Mouse (Mus musculus) lung, postnatal 14 days (tissue): ENCODE results near the gene Mbd6.
"Not testable (repeated sequence)": the region's sequence is repeated elsewhere in the genome, so short reads cannot be mapped to it uniquely, and the experiment has no call there.

ENCODE experiments used
- DNase-seq: peaks from one replicate; pipeline ENCODE4 v3.0.0; 2021

Gene Mbd6

DNA sequence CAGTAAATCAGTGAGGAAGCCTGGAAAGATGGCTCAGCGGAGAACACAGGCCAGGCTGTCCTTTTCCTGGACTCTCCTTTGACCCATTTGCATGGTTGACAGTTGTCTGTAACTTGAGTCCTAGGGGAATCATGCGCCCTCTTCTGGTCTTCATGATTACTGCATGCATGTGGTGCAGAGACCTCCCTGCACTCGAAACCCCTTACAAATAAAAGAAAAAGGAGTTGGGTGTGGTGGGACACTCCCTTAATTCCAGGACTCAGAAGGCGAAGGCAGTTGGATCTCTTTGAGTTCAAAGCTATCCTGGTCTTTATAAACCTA, 23.5 kb upstream of the Mbd6 start:
- DNase-seq, result peak; percentile 91

DNA sequence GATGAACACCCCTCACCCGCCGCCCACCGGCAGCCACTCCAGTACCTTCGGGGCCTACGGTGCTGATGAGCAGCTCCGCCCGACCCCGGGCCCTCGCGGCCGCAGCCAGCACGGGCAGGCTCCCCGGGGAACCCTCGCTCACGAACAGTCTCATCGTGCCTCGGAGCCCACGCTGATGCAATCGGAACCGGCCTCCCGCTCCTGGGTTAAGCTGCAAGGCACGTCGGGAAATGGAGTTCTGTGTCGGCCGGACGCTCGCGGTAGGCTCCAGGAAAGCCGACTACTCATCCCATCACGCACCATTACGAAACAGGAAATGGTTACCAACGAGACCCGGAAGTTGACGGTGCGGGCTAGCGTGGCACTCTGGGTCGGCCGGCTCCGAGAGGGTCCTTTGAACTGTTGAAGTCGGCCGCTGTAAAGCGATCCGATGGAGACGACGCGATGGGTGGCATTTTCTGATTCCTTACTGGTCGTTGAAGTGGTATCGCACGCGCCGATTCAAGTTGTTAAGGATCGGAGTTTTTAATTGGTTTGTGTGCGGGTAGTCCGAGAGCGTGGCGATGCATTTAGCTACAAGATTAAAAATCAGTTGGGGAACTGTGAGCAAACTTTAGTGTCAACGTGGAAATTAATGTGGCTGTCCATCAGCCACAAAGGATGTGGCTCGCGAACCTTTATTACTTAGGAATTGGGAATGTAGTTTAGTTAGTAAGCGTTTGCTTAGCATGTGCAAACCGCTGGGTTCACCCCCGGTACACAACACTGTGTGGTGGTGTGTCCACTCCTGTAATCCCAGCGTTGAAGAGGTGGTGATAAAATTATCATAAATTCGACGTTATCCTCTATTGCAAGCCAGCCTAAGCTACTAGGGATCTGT, 22.9 kb upstream of the Mbd6 start, which contains the start of gene Mars:
Gene Mars (minus strand): TSS at position 311 of the 880 bp plus-strand sequence.
- DNase-seq, result peak; percentile 95

DNA sequence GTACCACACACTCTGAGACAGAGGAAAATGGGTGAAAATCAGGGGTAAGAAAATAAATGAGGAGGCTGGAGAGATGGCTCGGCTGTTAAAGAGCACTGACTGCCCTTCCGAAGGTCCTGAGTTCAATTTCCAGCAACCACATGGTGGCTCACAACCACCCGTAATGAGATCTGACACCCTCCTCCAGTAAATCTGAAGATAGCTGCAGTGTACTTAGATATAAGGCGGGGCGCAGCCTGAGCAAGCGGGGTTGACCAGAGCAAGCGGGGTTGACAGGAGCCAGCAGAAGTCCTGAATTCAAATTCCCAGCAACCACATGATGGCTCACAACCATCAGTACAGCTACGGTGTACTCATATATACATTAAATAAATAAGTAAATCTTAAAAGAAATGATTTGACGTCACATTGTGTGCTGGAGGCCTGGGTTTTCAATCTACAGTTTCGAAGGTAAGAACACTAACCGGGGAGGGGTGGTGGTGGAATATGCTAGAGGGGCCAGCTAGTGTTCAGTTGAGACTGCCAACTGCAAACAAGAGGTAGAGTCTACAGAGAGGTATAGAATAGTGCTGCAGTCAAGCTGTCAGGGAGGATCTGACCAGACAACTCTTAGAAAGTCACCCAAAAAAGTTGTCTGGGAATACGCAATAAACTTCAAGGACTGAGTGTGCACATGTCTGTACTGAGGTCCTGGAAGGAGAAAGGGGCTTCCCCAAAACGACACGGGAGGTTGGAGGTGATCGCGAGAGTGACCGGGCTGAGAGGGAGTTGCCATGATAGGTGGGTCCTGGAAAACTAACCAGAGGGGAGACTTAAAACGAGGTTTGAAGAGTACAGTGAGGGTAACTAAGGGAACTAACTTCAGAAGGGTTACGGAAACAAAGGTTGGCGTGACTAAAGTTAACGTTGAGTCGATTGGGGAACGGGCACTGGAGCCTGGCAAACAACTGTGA, 22.0 kb upstream of the Mbd6 start:
- DNase-seq, result no peak

DNA sequence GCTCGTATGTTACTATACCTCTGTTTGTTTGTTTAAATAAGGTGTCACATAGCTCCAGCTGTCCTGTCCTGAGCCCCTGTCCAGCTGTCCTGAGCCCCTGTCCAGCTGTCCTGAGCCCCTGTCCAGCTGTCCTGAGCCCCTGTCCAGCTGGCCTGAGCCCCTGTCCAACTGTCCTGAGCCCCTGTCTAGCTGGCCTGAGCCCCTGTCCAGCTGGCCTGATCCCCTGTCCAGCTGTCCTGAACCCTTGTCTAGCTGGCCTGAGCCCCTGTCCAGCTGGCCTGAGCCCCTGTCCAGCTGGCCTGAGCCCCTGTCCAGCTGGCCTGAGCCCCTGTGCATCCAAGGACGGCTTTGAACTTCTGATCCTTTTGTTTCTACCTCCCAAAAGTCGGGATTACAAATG, 20.3 kb upstream of the Mbd6 start:
- not testable (repeated sequence) for DNase-seq

DNA sequence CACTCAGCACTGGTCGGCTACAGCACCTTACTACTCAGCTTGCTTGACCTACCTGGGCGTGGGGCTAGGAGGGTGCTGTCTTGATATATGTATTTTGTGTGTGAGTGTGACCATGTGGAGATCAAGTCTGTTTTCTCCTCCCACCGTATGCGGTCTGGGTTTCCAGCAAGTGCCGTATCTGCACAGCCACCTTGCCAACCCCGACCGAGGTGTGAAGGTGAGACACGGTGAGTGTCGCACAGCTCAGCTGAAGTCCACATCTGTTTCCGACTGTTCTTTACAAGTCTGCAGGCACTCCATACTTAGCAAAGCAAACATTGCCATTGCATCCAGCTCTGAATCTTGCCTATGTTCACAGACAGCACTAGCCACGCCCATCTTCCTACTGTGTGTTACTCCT, 14.3 kb upstream of the Mbd6 start:
- no peak for DNase-seq

DNA sequence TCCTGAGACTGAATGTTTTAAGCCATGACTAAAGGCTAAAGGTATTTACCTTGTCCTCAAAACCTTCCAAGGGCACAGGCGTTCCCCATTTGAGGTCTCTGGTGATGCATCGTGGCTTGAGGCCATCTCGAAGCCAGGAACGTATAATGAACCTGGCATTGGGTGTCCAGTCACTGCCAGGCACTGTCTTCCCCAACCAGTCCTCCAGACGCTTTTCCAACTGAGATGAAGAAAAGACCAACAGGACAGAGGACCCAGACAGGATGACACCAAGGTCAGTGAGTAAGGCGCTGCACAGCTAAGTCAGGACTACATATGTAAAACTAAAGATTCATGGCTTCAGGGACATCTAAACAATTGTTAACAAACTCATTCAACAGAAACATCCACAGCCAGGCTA, 11.5 kb upstream of the Mbd6 start:
- DNase-seq, result no peak

DNA sequence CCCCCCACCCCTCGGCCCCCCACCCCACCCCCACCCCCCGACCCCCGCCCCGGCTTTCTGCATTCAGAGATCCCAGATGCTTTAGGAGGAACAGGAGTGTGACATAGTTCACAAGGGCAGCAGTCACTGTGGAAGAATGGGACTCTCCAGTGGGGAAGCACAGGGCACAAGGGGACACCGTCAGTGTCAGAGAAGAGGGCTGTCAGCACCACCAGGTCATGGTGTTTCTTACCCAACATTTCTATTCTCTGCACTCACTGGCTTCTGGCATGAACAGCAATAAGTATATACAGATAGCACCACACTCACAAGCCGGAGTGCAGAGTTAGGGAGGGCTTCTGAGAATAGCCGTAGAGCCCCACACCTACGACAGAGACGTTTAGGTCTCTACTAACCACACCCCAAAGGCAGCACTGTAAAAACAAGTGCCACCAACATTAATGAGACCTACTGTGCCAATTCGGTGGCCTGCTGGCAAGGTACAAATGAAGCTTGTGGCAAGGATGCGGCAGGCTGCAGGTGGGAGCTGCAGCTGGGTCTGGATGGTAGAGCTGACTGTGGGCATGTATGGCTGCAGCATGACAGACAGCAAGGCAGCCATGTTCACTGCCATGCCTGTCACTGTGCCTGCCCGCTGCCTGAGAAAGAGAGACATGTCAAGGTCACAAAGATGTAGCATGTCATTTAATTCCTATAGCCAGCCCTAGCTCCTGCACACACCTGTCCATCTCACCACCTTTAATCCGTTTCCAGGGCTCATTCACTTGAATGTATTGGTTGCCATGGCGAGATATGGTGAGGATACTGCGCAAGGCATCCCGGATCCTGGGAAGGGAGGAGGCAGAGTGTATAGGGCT, 8.4 kb upstream of the Mbd6 start:
- DNase-seq, result no peak

DNA sequence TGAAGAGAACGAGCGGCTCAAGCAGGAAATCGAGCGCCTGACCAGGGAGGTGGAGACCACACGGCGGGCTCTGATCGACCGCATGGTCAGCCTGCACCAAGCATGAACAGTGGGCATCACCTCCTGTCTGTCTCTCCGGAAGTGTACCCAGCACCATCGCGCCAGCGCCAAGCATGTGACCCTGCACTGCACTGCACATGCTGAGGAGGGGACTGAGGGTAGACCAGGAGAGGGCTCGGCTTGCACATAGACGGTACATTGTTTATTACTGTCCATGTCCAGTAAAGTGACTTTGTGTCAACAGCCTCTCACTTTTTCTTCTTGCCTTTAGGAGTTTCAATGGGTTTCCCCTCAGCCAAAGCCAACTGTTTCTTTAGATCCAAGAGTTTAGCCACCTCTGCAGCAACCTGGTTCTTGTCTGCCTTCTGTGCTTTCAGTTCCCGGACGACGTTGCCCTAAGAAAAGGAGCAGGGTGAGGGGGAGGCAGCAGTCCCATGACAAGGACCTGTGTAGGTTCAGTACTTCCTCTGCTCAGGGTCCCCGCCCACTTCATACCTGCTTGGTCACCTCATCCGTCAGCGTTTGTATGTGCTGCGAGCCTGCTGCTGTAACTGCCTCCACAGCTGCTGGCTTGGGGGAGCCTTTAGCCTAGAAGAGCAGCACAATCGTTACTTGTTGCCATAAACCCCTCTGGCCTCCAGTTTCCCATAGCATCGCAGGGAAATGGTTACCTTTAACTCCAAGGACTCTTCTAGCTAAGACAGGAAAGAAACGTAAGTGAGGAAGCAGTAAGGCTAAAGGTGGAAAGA, 7.4 kb upstream of the Mbd6 start:
- no peak for DNase-seq

DNA sequence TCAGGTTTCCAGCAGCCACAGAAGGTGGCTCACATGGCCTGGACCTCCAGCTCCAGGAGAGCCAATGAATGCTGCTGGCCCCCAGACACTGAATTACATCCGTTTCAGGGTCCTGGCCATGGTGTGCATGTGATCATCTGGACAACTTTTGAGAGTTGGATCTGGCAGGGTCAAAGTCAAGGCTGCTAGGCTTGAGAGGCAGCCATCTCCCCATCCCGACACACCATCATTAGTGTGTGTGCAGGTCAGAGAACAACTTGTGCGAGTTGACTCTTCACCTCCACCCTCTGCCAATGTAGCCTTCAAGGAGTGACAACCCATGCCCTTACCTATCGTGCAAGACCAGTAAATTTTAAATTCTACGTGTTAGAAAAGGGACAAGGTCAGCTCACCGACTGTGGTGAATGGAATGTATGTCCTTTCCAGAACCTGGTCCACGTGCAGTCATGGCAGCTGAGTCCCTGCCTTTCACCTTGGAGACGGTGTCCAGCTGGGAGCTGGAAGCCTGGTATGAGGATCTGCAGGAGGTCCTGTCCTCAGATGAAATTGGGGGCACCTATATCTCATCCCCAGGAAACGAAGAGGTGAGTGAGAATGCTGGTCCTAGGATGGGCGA, 6.2 kb upstream of the Mbd6 start:
- DNase-seq, result no peak

DNA sequence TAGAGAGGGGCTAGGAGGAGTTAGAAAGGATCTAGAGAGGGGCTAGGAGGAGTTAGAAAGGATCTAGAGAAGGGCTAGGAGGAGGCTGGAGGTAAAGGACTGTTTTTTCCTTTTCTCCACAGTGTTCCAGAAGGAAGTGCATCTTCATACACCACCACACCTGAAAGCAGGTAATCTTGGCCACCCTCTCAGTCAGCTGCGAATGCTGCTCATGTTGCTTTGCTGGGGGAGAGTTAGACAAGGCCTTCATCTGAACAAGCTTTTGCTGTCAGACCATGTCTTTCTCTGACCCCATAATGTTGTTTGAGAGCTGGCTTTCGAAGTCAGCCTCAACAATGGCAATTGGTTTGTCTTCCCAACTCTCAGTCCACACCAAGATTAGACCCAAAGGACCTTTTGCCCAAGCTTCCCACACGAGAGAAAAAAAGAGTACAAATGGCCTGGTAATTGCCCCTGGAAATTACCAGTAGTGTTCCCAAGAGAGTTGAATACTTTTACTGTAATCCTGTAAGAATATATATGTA, 4.8 kb upstream of the Mbd6 start:
- DNase-seq, result no peak

DNA sequence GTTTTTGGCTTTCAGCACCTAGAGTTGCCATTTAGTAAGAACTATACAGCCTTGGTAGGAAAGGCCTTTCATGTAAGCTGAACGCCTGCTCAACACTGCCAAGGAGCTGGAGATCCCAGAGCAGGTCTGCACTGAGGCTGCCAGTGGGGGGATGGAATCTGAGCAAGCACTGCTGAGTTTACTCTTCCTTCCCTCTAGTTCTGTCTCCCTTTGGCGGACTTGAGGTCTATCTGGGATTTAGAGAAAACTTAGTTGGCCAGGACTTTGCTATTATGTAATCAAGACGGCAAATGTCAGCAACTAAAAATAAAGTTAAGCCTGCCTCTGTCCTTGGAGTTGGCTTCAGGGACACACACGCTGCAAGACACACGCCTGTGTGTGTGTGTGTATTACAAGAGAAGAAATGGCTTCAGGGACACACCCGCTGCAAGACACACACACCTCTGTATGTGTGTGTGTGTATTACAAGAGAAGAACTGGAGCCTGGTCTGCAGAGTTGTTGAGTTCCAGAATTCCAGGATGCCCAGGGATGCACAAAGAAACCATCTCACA, 4.2 kb upstream of the Mbd6 start:
- DNase-seq, result peak; percentile 43

DNA sequence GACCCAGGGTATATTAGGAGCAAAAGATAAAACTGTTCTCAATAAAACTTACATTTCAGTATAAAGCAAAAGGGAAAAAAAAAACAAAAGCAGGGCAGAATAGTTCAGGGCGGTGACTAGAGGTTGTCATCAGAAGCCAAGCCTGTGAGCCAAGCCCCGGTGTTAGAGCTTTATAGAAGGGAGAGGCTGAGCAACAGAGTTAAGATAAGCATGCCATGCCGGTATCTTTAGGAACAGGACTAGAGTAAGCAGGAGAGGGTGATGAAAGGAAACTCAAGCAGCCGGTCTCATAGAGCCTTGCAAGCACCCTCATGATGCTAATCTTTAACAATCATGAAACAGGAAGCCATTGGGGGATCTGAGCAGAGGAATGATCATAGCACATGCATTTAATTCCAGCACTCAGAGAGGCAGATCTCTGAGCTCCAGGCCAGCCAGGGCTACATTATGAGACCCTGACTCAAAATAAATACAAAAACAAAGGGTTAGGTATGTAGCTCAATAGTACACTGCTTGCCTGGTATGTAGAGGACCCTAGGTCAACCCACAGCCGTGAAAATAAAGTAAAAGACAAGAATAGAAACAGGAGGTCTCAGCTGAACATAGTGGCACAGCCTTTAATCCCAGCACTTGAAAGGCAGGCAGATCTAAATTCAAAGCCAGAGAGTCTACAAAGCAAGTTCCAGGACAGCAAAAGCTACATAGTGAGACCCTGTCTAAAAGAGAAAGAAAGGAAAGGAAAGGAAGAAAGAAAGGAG, 3.2 kb upstream of the Mbd6 start:
- DNase-seq, result no peak

DNA sequence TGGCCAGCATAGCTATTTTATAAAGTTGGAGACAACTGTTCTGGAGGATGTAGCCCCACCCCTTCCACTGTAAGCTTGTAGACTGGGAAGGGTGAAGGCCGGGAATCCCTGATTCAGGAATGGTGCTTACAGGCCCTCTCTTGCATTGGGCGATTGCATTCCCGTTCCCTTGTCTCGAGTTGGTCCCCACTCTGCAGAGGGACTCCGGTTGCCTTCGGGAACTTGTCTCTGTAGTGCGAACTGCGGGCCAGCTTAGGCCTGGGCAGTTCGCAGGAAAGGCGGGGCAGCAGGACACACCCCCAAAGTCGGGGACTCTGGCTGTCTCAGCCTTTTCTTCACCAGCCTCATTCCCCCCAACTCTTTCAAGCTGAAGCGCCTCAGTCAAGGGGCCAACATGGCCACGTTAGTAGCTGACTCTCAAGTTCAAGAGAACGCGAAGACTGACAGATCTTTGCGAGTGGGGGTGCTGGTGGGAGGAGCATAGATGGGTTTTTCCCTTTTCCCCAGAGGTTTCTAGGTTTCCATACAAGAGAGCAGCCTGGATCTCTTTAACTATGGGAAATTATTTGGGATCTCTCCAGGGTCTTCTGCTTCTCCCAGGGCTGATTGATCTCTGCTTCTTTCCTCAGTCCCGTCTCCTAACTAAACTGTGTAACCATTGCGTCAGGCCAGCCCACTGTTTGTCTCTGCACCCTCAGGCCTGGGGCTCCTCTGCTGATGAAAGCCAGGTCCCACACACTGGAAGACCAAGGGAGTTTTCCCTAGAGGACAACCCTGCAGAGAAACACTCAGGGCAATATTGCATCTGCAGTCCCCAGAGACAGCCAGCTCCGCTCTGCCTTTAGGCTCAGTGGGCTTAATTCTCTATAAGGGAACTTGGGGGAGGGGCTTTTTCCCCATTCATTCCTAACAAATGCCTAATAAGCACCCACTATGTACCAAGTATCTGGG, 2.4 kb upstream of the Mbd6 start:
- peak; percentile 62 for DNase-seq

DNA sequence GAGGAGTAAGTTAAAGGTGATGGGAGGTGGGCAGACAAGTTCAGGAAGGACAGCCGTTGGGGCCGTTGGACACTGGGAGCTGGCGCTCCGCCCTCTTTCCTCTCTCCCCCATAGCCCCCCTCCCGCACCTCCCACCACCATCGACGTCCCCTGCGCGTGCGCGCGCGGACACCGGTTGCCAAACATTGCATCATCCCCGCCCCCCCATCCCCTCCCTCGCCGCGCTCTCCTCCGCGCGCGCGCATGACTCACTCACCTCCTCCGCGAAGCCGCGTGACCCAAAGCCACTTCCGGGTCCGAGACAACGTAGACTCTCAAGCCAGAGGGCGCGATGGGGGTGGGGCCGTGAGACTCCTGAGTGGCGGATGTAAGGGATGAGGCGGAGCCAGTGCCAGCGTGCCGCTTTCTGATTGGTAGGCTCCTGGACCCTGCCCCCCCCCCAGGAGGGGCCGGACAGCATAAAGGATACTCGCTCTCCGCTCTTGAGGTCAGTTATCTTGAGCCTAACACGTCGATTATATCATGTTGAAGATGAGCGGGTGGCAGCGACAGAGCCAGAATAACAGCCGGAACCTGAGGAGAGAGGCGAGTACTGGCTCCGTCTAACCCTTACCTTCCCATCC, 1.6 kb upstream of the Mbd6 start:
- DNase-seq, result peak; percentile 100

DNA sequence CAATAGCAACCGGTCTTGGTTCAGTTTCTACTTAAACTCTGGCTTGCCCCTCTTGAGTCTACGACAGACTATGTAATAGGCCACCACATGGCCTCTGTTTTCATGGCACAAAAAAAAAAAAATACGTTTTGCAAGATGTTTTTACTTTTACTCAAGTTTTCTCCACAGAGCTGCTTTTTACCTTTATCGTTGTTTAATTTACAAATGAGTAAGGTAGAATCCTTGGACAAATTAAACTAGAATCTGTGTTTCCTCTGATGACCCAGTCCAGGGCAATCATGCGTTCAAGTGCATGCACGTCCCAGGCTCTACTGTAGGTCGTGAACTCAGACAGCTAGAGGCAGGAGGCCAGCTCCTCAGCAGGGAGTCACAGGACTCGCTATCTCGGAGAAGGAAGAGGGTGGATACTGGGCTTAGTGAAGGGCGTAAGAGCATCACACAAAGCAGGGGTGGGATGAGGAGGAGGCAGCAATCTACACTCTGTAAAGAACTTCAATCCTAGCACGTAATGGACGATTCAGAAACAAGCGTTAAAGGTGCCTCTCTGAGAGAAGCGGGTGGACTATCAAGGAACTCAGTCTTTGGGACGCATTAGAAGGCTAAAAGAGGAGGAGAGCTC, 864 bp upstream of the Mbd6 start:
- DNase-seq, result peak; percentile 56

DNA sequence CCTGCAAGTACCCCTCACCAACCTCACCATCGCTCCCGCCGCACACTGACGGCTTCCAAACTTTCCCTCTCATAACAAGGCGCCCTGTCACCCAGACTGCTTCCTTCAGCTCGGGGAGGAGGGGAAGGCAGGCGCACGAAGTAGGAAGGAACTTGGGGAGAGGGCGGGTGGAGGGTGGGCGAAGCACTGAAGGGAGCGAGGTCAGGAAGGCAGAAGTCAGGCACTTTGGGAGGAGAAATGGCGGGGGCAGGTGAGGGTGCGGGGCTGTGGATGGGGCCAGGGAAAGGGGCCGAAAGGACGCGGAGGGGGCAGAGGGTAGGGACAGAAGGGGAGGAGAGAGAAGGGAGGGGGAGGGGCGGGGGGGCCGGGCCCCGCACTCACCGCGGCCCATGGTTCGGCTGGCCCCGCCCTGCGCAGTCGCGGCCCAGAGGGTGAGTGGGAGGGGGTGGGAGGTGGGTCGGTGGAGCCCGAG, 454 bp downstream of the Mbd6 start:
- peak; percentile 65 for DNase-seq

DNA sequence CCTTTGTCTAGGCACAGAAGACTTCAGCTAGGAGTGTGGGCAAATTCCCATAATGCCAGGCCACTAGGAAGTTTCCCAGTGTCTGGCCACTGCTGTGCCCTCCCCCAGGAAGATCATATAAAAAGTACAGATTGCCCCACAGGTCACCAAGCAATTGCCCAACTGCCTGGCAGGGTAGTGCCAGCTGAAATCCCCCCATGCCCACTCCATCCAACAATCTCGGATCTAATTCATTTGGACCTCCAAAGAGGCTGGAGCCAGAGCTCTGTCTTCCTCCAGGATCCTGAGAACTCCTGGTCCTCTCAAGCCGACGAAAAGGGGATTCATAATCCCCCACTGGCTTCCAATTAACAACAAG, 903 bp downstream of the Mbd6 start:
- DNase-seq, result no peak
